9 mouse cellular contexts compared by ENCODE assay signal in the genomic region with DNA sequence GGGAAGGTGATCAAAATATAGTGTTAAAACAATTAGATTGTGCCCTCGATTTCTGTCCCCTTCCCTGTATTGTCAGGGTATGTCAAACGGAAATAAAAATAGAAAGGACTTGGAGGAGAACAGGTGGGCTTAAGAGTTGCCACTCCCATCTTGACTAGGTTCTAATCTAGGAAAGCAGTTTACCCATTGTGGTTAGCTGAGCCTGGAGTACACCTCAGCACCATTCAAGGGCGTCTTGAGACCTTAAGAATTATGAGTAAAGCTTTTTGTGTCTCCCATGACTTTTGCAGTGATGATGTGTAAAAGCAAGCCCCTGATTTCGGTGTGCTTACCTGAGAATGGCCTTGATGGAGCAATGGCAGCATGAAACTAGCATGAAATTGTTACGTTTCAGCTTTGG. TPM values are rescaled to one million over a fixed set of nuclear protein-coding genes. Genes with fewer than 3 reads are reported as not detected.
DNase-seq lines count a peak whose midpoint lies in the region; ATAC-seq and TF ChIP-seq lines count a peak whose summit lies in the region.
"Had no signal": no experiment of that assay in that cellular context is flagged by ENCODE, and none has a peak within 500 bp of the region (broad histone marks: within the 10 kb centered on the region; RNA-seq: fewer than 3 reads in every experiment).

No protein-coding gene starts in this region.

- H3K4me2 ChIP-seq in kidney, embryonic 14.5 days (replicated peaks; ENCODE audit: low read depth, low read length) = peak overlapping the region; percentile 76
- H3K4me2 ChIP-seq in embryonic facial prominence, embryonic 14.5 days (ENCODE audit: low read depth, low read length) = peak overlapping the region; percentile 69
- H3K4me2 ChIP-seq in intestine, embryonic 15.5 days (replicated peaks) = peak overlapping the region; percentile 72
- H3K4me2 ChIP-seq in myocyte (ENCODE audit: low read depth) = peak overlapping the region; percentile 77

- H3K4me1 ChIP-seq in kidney, embryonic 14.5 days (ENCODE audit: control insufficient read depth, insufficient read depth, low read length) = peaks cover 13% of the 10 kb centered on the region; the same call in 1 of the 2 replicates
- H3K4me1 ChIP-seq in embryonic facial prominence, embryonic 14.5 days (ENCODE audit: control insufficient read depth, insufficient read depth, low read length) = peaks cover 7% of the 10 kb centered on the region
- H3K4me1 ChIP-seq in intestine, embryonic 15.5 days (replicated peaks) = peaks cover 3% of the 10 kb centered on the region

- H3K9ac ChIP-seq in kidney, embryonic 14.5 days (ENCODE audit: low read depth, low read length) = peak overlapping the region; percentile 94; the same call in 1 of the 2 replicates
- 0 out of 2 replicates have a peak overlapping the region, but pooled peaks have one; percentile 1 for H3K9ac ChIP-seq in embryonic facial prominence, embryonic 14.5 days (ENCODE audit: low read depth, low read length)
- H3K9ac ChIP-seq in intestine, embryonic 15.5 days = no peak overlapping the region

- H3K27ac ChIP-seq in kidney, embryonic 14.5 days (ENCODE audit: low read depth, low read length) = no peak overlapping the region
- peak overlapping the region; percentile 99 for H3K27ac ChIP-seq in embryonic facial prominence, embryonic 14.5 days (replicated peaks; ENCODE audit: low read depth, low read length)
- H3K27ac ChIP-seq in intestine, embryonic 15.5 days = peak overlapping the region; percentile 96; the same call in 1 of the 2 replicates

- no peak for TF ChIP-seq POLR2A in myocyte (IDR thresholded peaks at IDR 0.05; ENCODE audit: insufficient read length, low read depth)

- no peaks in the 10 kb centered on the region for H3K36me3 ChIP-seq in kidney, embryonic 14.5 days (ENCODE audit: control insufficient read depth, insufficient read depth, low read length)
- H3K36me3 ChIP-seq in embryonic facial prominence, embryonic 14.5 days (ENCODE audit: control insufficient read depth, insufficient read depth, low read length) = no peaks in the 10 kb centered on the region
- no peaks in the 10 kb centered on the region for H3K36me3 ChIP-seq in intestine, embryonic 15.5 days
- no peaks in the 10 kb centered on the region for H3K36me3 ChIP-seq in myocyte (ENCODE audit: control insufficient read depth, insufficient read depth)

- WGBS in kidney, embryonic 14.5 days = 69% methylated on average over 5 of the region's 5 CpGs
- 77% methylated on average over 5 of the region's 5 CpGs for whole genome bisulfite sequencing in embryonic facial prominence, embryonic 14.5 days
- 67% methylated on average over 5 of the region's 5 CpGs for WGBS in intestine, embryonic 15.5 days

- H3K27me3 ChIP-seq in kidney, embryonic 14.5 days (ENCODE audit: control insufficient read depth, insufficient read depth, low read length) = no peaks in the 10 kb centered on the region
- no peaks in the 10 kb centered on the region for H3K27me3 ChIP-seq in embryonic facial prominence, embryonic 14.5 days (replicated peaks; ENCODE audit: control insufficient read depth, insufficient read depth, low read length)
- H3K27me3 ChIP-seq in intestine, embryonic 15.5 days (replicated peaks) = no peaks in the 10 kb centered on the region
- no peaks in the 10 kb centered on the region for H3K27me3 ChIP-seq in myocyte (ENCODE audit: control insufficient read depth, insufficient read depth, insufficient read length)

- no peaks in the 10 kb centered on the region for H3K9me3 ChIP-seq in kidney, embryonic 14.5 days (ENCODE audit: control insufficient read depth, low read length)
- no peaks in the 10 kb centered on the region for H3K9me3 ChIP-seq in embryonic facial prominence, embryonic 14.5 days (ENCODE audit: control insufficient read depth, low read length)
- H3K9me3 ChIP-seq in intestine, embryonic 15.5 days = no peaks in the 10 kb centered on the region

- peaks cover 59% of the 10 kb centered on the region for H3K79me2 ChIP-seq in myocyte (ENCODE audit: control insufficient read depth, insufficient read depth)

- H3ac ChIP-seq in myocyte (ENCODE audit: control insufficient read depth, insufficient read length) = no peak overlapping the region

- no peak for ATAC-seq in kidney, embryonic 14.5 days (ENCODE audit: low FRiP score, low TSS enrichment)
- no peak for ATAC-seq in embryonic facial prominence, embryonic 14.5 days (ENCODE audit: low read depth)
- no peak for ATAC-seq in intestine, embryonic 15.5 days

- H3K4me3 ChIP-seq in kidney, embryonic 14.5 days (ENCODE audit: low read length) = peak overlapping the region; percentile 75
- peak overlapping the region; percentile 69 for H3K4me3 ChIP-seq in embryonic facial prominence, embryonic 14.5 days (ENCODE audit: low read depth, low read length)
- peak overlapping the region; percentile 68; the same call in 1 of the 2 replicates for H3K4me3 ChIP-seq in intestine, embryonic 15.5 days (replicated peaks)
- peak overlapping the region; percentile 34 for H3K4me3 ChIP-seq in myocyte

- no peak for DNase-seq in kidney, postnatal 25 days
- DNase-seq in embryonic facial prominence, embryonic 14.5 days (ENCODE audit: low spot score) = no peak
- no peak for DNase-seq in layer of hippocampus, postnatal 14 days (ENCODE audit: low spot score in 2 of 2)
- DNase-seq in cerebellum, postnatal 36 days = no peak
- DNase-seq in spleen, postnatal 36 days (ENCODE audit: low spot score in 2 of 2) = no peak
- DNase-seq: right cerebral cortex, postnatal 14 days had no signal

TF ChIP-seq in myocyte, 11 proteins besides CTCF, POLR2A, EP300 and RAD21:
- TF ChIP-seq MYOG (IDR thresholded peaks at IDR 0.05; ENCODE audit: control insufficient read depth in 1 of 3, insufficient read depth in 1 of 3, insufficient read length in 2 of 3, low read depth in 2 of 3) = no peak
- TF ChIP-seq REST (IDR thresholded peaks at IDR 0.05; ENCODE audit: insufficient read depth, insufficient read length) = no peak
- no peak for TF ChIP-seq CEBPB (IDR thresholded peaks at IDR 0.05; ENCODE audit: insufficient read depth, poor library complexity, severe bottlenecking)
- no peak for TF ChIP-seq E2F4 (IDR thresholded peaks at IDR 0.05; ENCODE audit: insufficient read depth)
- no peak for TF ChIP-seq SRF (IDR thresholded peaks at IDR 0.05; ENCODE audit: control insufficient read depth, insufficient read length, low read depth)
- TF ChIP-seq MYOD1 (IDR thresholded peaks at IDR 0.05; ENCODE audit: control insufficient read depth in 1 of 3, insufficient read length in 2 of 3, low read depth in 2 of 3) = no peak
- TF ChIP-seq TCF3 (IDR thresholded peaks at IDR 0.05; ENCODE audit: insufficient read length, low read depth) = no peak
- no peak for TF ChIP-seq POLR2AphosphoS2 (IDR thresholded peaks at IDR 0.05; ENCODE audit: insufficient read length, low read depth)
- no peak for TF ChIP-seq TCF12 (IDR thresholded peaks at IDR 0.05; ENCODE audit: insufficient read depth, poor library complexity, severe bottlenecking)
- TF ChIP-seq MAX (IDR thresholded peaks at IDR 0.05; ENCODE audit: low read depth) = no peak
- no peak for TF ChIP-seq USF1 (IDR thresholded peaks at IDR 0.05; ENCODE audit: low read depth)
TF ChIP-seq in myocyte: peak in this region for 0.

RNA-seq across cellular contexts. Expression of a gene that starts 1.7 kb away (rescaled TPM):
- 19.7 and 24.4 TPM in 2 replicates for polyA plus RNA-seq in kidney, embryonic 14.5 days (2014; fragmentation: Nextera tagmentation; extraction: Ambion mirVana)
- polyA plus RNA-seq in embryonic facial prominence, embryonic 14.5 days (2014; fragmentation: Nextera tagmentation; extraction: Ambion mirVana) = 15.1 and 17.9 TPM in 2 replicates
- polyA plus RNA-seq in intestine, embryonic 15.5 days (2015; fragmentation: Nextera tagmentation; extraction: Ambion mirVana) = 11.6 and 12.2 TPM in 2 replicates
- polyA plus RNA-seq in myocyte (2012; fragmentation: generic; extraction: Trizol) = 11.5 TPM
- total RNA-seq in layer of hippocampus, postnatal 14 days (2021) = 10 to 100 TPM; 52.0 to 53.3 TPM

RNA-seq across cellular contexts. Expression of a gene that starts 47.7 kb away (rescaled TPM):
- polyA plus RNA-seq in kidney, embryonic 14.5 days (2014; fragmentation: Nextera tagmentation; extraction: Ambion mirVana) = 355 and 392 TPM in 2 replicates
- 351 and 365 TPM in 2 replicates for polyA plus RNA-seq in embryonic facial prominence, embryonic 14.5 days (2014; fragmentation: Nextera tagmentation; extraction: Ambion mirVana)
- 293 and 336 TPM in 2 replicates for polyA plus RNA-seq in intestine, embryonic 15.5 days (2015; fragmentation: Nextera tagmentation; extraction: Ambion mirVana)
- polyA plus RNA-seq in myocyte (2012; fragmentation: generic; extraction: Trizol) = 475 TPM
- 100 to 1,000 TPM; 271 to 301 TPM for total RNA-seq in layer of hippocampus, postnatal 14 days (2021)

RNA-seq across cellular contexts. Expression of a gene that starts 52.8 kb away (rescaled TPM):
- polyA plus RNA-seq in kidney, embryonic 14.5 days (2014; fragmentation: Nextera tagmentation; extraction: Ambion mirVana) = 7.4 and 14.2 TPM in 2 replicates
- polyA plus RNA-seq in embryonic facial prominence, embryonic 14.5 days (2014; fragmentation: Nextera tagmentation; extraction: Ambion mirVana) = 4.0 and 5.8 TPM in 2 replicates
- polyA plus RNA-seq in intestine, embryonic 15.5 days (2015; fragmentation: Nextera tagmentation; extraction: Ambion mirVana) = 61.7 and 71.9 TPM in 2 replicates
- polyA plus RNA-seq in myocyte (2012; fragmentation: generic; extraction: Trizol) = 0.02 TPM
- total RNA-seq in layer of hippocampus, postnatal 14 days (2021) = 1 to 10 TPM; 3.3 to 3.5 TPM
